Mouse (Mus musculus): ENCODE data around the gene Usp48.

GRCm38 (mm10) chr4:137589586-137589985 is 4.0 kb upstream of the Usp48 start:
- TF ChIP-seq CHD2 (IDR thresholded peaks at IDR 0.05; ENCODE audit: low read length) (no peak), JUN (IDR thresholded peaks at IDR 0.05; ENCODE audit: insufficient read depth, low read depth, low read length) (no peak), MAX (IDR thresholded peaks at IDR 0.05; ENCODE audit: low read length) (no peak), CHD1 (IDR thresholded peaks at IDR 0.05; ENCODE audit: low read depth, low read length) (no peak), TCF12 (IDR thresholded peaks at IDR 0.05; ENCODE audit: low read depth, low read length) (no peak), POLR2A (IDR thresholded peaks at IDR 0.05; ENCODE audit: low read depth, low read length) (no peak), EP300 (IDR thresholded peaks at IDR 0.05; ENCODE audit: low read length) (no peak), POLR2AphosphoS2 (IDR thresholded peaks at IDR 0.05; ENCODE audit: low read depth, low read length) (no peak), CTCF (conservative IDR thresholded peaks at IDR 0.05 in 1 of 2, IDR thresholded peaks at IDR 0.05 in 1 of 2; ENCODE audit: low read depth in 2 of 2, low read length in 2 of 2) (no peak)
